Mouse (Mus musculus) thymus, postnatal 14 days (tissue): ENCODE results near the gene Tns1.

Source experiments
- DNase-seq: peaks from one replicate; pipeline ENCODE4 v3.0.0; 2021

Tns1 gene

DNA sequence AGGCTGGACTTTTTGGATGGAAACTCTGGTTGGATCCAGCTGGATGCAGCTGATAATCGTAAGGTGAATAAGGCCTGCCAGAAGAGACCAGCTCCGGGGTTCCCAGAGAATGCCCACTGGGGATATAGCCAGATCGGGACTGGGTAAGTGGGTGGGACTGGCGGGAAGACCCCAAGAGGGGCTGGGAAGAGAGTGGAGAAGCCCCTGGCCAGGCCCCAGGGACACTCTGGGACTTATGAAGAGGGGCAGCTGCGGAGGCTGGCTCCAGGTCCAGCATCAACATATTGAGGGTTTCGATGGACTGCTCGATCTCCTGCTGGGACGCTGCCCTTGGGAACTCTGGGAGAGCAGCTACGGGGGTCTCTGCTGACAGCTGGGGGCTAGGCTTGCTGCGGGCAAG is 171.7 kb downstream of the Tns1 start:
- DNase-seq: no peak

DNA sequence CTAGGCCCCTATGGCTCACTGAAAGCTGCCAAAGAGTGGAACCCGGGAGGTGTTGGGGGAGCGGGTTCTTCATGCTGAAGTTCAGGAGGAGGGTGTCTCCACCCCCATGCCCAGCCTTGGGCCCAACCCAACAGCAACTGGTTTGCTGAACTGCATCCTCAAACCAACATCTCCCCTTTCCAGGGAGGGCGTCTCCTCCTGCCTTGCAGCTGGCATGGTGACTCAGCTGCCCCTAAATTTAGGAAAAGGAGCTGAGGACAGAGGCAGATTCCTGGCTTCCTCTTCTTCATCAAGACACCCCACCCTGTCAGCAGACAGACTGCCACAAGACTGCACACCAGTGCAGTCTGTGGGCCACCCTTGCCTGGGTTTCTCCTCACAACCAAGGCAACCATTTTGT is 173.1 kb downstream of the Tns1 start:
- DNase-seq: no peak

DNA sequence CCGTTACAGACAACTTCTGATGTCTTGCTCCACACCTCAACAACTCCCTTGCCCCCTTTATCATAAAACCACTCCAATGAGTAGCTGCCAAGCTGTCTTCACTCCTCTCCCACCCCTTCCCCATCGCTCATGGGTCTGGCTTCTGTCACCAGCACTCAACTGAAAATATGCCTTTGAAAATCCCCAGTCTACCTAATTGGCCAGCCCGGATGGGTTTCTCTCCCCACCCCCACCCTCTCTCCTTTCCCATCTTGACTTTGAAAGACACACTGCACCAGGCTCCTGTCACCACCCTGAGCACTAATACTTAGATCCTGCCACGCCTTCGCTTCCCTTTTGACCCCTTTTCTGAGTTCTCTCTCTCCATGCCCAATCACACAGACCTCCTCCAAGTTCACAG is 175.5 kb downstream of the Tns1 start:
- DNase-seq: no peak

DNA sequence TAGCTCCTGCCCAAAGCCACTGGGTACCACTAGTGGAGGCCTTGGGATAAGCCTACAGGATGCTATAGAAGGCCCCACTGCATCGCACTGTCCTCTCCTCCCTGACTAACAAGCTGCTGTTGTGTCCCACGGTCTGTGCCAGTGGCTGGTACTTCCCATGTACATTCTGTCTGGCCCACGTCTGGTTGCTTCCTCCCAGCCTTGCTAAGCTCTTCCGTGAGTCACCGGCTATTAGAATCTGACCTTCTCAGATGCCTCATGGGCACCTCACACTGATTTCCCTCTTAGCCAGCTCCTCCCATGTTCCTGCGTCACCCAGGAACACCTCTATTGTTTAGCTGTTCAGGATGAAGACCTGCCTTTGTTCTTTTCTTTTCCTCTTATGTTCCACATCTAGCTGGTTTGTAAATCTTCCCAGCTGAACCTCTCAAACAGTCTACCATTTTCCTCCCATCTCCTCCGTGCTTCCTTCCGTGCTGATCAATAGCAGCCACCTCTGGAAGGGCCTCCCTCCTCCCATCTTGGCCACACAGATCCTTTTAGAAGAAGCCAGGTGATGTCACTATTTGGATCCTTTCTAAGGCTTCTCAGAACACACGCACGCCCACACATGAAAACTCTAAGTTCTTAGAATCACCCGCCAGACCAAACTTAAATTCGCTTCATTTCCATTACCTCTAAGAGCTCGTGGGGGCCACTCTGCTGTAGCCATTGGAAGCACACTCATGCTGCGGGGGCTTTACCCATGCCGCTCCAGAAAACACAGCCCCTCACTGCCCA is 176.5 kb downstream of the Tns1 start:
- no peak for DNase-seq

DNA sequence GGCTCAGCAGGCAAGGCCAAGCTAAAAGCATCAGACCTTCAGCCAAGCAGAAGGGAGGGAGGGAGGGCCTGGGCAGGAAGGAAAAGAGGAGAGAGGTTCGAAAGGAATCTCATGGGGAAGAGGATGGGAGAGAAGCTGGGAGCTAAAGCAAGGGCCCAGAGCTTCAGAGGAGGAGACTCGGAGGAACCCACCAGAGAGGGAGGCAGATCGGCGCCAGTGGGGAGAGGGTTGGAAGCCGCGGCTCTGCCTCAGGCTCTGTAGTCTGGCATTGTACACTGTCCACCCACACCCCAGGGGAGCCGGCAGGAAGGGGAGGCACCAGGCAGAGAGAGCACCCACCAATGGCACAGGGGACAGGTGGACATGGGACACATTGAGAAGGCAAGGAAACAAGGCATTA is 177.5 kb downstream of the Tns1 start:
- no peak for DNase-seq

DNA sequence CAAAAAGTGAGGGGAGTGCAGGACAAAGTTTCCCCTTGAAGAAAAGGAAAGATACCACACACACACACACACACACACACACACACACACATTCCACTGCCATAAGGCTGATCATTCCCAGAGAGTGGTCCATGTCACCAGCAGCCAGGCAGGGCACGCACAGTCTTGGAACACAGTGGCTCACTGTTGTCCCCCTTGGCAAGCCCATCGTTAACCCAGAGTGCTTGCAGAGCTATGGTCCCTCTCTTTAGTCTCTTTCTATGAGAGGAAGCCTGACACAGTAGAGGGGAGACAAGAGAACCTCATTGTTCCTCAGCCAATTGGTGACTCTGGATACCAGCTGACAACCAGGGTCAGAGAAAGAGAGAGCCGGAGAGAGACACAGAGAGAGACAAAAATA is 179.9 kb downstream of the Tns1 start:
- DNase-seq: no peak

DNA sequence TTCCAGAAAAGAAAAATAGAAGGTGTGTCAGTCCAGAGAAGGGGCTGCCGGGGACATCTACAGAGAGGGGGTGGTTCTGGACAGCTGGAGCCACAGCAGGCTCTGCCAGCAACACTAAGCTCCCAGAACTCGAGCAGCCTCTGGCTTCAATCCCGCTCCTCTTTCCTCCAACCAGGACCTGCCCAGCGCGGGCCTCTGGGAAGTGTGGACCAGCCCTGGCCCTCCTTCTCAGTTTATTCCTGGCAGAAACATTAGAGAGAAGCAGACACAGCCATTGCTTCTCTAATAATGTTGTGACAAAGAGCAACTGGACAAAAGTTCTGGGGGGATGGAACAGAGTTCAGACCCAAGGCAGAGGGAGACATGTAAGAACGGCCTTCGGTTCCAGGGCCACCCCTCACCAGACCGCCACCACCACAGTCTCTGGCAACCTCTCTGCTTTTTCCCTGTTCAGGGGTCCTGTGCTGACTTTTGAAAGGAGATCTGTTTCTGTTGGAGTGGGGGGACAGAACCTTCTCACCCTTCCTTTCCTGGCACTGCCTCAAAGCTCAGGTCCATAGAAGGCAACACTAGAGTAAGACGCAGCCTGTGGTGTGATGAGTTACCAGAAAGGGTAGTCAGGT is 180.5 kb downstream of the Tns1 start:
- DNase-seq: no peak

DNA sequence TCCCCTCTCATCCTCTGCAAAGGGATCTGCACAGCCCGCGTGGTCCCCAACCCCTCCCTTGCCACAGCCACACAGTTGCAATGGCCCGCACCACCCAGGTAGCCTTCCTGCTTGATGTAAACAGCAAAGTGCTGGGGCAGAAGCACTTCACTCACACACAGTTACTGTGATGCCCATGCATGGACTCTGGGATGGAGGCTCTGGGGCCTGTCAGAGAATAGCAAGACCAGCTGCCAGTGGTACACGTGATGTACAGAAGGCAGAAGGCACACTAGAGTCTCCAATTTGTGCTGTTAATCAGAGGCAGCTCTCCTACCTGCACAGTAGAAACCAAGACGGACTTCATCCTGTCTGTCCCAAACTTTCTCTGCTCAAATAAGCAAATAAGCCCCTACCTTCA is 181.0 kb downstream of the Tns1 start:
- no peak for DNase-seq

DNA sequence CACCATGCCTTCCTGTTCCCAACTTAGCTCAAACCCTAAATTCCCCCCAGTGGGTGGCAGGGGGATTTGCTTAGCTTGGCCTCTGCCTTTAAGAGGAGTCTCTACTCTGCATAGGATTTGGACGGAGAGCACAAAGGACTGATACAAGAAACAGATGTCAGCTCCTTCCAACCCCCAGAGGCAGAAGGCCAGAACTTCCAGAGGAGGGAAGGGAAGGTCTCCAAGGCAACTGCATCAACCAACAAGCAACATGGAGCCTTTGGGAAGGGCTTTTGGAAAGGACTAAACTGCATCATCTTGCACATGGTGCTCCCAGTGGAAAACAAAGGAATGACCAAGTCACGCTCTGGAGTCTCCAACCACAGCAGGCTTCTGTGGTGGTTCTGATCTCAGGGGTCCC is 182.0 kb downstream of the Tns1 start:
- no peak for DNase-seq

DNA sequence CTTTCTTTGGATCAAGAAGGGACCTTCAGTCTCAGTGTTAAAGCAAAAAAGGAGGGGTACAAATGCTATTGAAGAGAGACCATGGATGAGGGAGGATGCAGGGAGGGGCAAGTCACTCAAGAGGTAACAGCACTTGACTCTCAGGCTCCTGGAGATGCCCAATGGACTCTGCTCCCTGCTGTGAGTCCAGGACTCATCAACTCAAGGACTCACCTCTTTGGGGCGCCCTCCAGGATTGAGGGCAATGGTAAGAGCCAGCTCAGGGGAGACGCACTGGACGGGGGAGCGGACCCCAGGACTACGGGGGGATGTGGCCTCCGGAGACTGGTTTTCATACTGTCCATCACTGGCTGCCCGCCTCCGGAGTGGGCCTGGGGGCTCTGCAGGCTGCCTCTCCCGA is 182.6 kb downstream of the Tns1 start:
- DNase-seq: no peak

DNA sequence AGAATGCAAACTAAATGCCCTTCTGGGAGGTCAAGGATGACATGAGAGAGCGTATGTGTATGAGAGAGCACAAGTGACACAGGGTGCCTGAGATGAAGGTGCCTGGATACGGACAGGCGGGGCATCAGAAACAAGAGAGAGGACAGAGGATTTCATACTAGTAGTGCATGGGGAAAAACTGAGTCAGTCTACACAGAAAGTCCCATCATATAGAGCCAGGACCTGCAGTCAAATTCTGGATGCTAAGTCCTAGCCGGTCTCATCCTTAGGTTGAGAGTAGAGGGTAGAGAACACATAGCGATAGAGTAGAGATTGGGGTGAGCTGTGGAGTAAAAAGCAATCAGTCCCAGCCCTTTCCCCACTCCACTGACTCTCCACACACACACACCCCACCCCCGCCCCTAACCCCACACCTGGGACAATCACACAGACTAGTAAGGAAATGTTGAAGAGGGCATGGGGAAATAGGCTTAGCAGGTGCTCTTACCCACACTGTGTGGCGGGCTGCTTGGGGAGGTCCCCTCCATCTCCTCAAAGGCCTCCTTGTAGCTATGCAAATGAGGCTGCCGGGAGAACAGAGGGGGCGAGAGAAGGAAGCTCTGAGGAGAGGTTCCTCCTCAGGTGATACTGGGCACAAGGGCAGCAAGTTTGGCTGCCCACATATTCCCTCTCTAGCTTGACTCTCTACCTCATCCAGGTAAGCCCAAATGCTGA is 183.6 kb downstream of the Tns1 start:
- peak; percentile 74 for DNase-seq

DNA sequence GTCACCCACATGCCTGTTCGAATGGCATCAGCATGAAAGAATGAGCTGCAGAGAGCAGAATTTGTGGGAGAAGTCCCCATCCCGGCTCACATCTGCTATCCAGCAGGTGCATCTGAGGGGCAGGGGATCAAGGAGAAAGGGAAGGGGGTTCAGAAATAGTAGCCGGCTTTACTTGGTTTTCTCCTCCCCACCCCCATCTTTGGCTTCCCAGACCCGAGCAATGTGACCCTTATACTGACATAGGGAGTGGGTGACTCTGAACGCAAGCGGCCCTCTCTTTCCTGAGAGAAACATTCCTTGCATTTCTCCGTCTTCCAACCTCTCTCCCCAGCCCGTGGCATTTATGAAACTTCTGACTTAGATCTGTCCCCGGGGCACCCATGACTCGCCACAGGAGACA is 185.7 kb downstream of the Tns1 start:
- no peak for DNase-seq

DNA sequence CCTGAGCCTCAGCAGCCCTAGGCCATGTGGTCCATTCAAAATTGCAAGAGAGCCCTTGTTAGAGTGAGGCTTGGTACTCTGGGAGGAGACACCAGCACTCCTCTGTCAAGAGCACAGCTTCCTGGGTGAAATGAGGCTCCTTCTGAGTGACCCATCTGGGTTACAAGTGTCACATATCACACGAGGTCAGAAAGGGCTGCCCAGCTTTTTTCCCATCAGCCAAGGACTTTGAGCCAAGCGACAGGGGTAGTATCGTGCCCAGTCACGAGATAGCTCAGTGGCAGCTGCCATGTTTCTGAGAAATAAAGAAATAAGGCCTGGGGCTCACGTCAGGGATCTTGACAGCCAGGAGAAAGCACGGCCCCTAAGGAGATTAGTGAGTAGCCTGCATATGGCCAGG is 186.4 kb downstream of the Tns1 start:
- no peak for DNase-seq

DNA sequence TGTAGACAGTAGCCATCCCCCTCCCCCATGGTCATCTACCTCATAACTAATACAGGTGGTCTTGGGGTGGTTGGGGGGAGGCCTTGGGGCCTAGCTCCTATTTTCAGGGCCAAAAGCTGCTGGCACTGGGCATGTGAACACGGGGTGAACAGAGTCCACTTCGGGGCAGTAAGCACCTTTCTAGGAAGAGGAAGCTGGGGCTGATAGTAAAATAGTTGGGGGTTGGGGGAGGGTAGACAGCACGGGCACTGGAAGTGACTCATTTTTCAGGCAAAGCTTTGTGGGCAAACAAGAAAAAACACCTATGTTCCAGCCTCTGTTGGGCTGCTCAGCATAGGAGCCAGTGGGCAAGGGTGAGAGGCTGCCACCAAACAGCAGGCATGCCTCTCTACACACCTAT is 187.7 kb downstream of the Tns1 start:
- no peak for DNase-seq

DNA sequence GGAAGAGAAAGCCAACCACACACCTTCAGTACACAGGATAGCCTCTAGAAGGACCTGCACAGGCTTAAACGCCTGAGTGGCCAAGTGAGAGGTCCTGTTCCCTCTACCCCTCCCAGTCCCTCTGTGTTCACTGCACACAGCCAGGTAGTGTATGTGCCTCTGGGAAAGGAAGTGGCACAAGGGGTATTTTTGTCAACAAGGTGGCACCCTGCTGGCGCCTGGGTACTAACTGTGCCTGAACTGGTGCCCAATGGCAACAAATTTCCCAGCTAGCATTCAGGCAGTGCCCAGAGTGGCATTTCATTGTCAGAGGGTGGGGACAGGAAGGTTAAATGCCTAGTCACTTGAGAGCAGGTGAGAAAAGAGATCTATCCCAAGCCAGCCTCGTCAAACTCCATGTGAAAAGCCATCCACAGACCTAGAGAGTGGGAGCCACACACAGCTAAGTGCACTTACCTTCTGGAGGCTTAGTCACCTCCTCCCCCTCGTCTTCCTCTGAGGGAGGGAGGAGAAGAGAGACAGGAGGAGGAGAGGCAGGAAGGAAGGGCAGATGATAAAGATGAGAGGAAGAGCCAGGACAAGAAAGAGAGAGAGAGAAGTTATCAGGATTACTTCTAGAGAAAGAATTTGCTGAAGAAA is 188.7 kb downstream of the Tns1 start:
- no peak for DNase-seq

DNA sequence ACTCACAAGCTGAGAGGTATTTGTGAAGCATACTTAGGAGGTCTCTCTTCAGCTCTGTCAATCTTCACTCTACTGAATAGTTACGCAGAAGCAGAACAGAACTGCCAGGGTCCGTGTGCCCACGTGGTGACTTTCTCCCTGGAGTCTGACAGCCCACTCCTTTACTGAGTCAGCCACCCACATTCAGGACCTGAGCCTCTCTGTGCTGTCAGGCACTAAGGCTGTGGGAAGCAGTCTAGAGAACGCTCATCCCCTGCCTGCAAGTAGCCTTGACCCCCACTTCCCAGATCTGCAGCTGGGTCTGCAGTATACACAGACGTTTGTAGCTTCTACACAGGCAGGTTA is 191.1 kb downstream of the Tns1 start:
- no peak for DNase-seq

DNA sequence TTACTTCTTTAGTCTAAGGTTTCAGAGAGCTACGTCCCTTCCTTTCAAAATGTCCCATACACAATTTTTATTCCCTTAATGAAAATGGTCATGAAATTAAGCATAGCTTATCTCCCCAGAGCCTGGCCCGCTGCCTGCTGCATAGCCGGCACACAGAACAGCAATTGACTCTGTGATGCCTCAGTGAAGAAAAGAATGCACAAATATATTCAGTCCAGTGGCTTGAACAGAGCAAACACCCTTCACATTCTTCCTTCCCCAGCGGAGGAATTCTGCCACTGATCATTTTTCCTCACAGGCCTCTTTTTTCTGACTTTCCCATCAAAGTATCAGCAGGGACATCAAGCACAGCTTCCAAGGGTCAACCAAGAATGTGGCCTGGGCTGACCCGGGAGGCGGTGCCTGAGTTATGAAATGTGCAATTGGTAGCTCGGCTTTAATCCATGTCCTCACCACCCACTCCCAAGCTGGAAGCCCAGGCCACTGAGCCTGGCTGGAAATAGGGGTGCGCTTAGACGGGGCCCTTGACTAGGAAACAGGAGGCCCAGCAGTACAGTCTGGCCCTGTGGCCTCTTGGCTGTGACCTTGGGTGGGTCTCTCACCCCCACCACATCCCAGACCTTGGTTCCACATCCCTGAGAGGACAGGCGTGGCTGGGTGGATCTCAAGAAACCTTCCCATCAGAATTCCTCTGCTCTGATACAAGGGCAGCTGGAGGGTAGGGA is 191.7 kb downstream of the Tns1 start:
- DNase-seq: no peak

DNA sequence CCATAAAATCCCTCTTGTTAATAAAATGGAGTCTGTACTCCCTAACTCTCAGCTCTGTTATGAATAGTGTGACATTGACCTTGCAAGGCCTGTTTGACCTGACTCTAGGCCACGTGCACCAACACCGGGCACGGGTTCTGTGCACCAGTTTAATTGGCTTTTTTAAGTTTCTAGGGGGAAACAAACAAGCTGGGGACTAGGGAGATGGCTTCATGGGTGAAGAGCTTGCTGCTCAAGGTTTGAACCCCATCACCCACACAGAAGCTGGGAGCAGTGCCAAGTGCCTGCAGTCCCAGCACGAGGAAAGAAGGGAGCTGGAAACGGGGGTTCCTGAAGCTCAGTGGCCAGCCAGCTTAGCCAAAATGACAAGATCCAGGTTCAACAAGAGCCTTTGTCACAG is 192.4 kb downstream of the Tns1 start:
- DNase-seq: no peak

DNA sequence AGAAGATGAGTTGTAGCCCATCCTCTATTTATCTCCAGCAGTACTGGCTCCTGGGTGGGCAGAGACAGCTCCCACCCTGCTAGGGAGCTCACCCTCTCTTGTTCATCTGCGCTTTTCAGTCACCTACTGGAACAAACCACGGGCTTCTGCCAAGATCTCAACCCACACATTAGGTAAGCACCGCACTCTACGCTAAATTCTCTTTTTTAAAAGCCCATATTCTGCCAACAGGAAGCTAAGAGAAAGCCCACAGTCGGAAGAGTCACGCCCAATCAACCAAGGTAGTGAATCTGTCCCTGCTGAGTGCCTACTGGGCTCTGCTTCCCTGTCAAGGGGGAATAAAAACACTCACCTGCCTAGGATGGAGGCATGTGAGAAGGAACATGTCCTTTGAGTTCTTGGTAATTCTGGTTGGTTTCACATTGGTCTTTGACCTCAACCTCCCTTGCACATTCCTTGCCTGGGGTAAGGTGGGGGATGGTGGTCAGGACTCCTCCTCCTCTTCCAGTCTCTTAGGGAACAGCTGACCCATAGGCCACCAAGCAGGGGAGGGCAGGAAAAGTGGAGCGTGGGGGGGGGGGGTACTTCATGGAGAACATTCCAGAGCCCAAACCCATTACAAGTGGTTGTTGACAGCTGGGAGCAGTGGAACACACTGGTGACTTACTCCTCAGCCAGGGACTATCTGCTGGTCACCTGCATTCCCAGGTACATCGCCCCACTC is 193.7 kb downstream of the Tns1 start:
- DNase-seq: no peak

DNA sequence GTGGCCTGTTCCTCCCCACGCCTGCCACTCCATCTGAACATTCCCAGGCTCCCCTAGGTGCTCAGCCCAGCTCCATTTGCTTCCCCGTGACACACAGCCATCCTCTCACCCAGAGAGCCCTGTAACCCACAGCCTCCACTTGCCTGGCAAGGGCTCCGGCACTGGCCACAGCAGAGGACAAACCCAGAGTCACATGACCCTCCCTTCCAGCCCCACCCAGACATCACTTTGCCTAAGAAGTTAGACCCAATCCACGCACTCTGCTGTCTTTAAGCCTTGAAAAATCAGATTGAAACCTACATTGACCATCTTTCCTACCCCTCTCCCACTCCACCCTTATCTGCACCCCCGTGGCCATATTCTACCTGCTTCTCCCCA is 194.3 kb downstream of the Tns1 start:
- DNase-seq: no peak

DNA sequence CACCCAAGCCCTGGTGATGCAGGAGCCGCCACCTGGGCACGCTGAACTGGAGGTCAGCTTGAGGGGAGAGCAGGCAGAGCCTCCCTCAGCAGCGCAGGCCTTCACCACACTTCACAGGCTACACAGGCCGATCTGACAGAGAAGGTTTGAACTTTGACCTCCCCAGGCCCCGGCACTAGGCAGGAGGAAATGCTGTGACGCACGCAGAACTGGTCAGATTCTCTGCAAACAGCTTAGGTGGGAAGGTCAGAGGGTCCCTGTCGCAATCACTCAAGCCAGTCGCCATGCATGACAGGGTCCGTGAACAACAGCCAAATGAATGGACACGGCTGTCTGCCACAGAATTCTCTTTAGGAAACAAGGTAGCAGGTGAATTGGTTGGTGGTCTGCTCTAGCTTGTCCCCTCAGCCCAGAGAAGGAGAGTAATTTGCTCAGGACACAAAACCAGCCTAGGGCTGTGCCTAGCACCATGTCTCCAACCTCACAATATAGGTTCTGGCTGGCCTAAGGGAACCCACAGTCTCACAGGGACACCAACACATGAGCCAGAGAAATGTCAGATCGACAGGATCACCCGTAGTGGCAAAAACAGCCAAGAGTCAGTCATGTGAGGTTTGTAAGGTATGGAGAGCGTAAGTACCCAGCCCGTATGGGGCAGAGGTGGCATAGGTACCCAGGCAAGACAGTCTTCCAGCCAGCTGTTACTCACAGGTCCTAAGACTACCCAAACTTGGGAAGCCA is 194.9 kb downstream of the Tns1 start:
- DNase-seq: no peak

DNA sequence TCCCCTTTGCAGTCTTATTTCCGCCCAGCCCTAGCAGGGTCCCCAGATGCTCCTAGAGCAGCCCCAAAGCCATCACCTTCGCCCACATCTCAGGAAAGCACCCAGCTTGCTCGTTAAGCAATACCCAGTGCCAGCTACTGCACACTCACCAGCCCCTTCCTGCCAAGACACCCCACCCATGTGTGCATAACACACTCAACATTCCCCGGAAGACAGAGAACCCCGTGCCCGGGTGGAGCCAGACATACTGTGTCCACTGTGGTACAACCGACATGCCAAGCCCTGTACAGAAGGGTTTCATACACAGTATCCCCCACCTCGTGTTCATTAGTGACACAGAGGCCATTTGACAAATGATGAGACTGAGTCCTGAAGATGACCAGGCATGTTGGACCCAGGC is 195.9 kb downstream of the Tns1 start:
- no peak for DNase-seq
